Mouse (Mus musculus): ENCODE measurements around the gene Calcrl.

DNA sequence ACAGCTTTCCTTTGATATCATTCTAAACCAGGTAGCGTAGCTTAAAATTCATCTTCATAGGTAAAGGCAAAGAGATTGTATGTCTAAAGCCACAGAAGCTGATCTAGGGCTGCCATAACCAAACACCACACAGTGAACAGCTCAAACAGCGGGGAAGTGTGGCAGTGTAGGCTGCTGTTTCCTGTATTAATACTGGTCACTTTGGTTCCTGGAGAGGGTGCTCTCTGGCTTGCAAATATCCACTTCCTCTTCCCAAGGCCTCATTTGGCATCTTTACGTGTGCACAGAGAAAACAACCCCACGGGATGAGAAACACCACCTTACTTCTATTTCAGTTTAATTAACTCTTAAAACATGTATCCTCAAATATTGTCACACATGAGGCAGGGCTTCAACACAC, 42.2 kb upstream of the Calcrl start:
- TF ChIP-seq CHD2 (IDR thresholded peaks at IDR 0.05; ENCODE audit: low read depth, low read length) (no peak), ZC3H11A (IDR thresholded peaks at IDR 0.05; ENCODE audit: borderline replicate concordance, low read depth, low read length) (no peak), MAFK (IDR thresholded peaks at IDR 0.05; ENCODE audit: insufficient read depth, low read depth, low read length) (no peak), HCFC1 (IDR thresholded peaks at IDR 0.05; ENCODE audit: borderline replicate concordance, insufficient read depth, low read length) (no peak)
